Mouse (Mus musculus) forebrain, embryonic 13.5 days (tissue): ENCODE results near the gene Olfr1443. TPM values are rescaled to one million over a fixed set of nuclear protein-coding genes. Genes with fewer than 3 reads are reported as not detected.
"Not testable (repeated sequence)": the region's sequence is repeated elsewhere in the genome, so short reads cannot be mapped to it uniquely, and the experiment has no call there.

Experiments used
- ATAC-seq: fragments of 200-750 bp; cut with Nextera tagmentation; 2 replicates; pipeline ENCODE4 v1.8.0; 2017
- H3K27ac ChIP-seq: fragments of 300-500 bp; sonication (generic); 2 replicates; pipeline ENCODE4 v1.5.1; 2015; ENCODE audit warnings: inconsistent platforms, mild to moderate bottlenecking, moderate library complexity
- H3K27me3 ChIP-seq: fragments of 300-500 bp; sonication (generic); 2 replicates; pipeline ENCODE4 v1.6.1; 2015; ENCODE audit warnings: mild to moderate bottlenecking, inconsistent platforms
- H3K36me3 ChIP-seq: fragments of 300-500 bp; sonication (generic); 2 replicates; pipeline ENCODE4 v1.6.1; 2015; ENCODE audit warnings: mild to moderate bottlenecking, inconsistent platforms; ENCODE audit not compliant: poor library complexity, severe bottlenecking
- H3K4me1 ChIP-seq: fragments of 300-500 bp; sonication (generic); 2 replicates; pipeline ENCODE4 v1.6.1; 2015; ENCODE audit warnings: inconsistent platforms
- H3K4me2 ChIP-seq: fragments of 300-500 bp; sonication (generic); 2 replicates; pipeline ENCODE4 v1.6.1; 2015; ENCODE audit warnings: inconsistent platforms, mild to moderate bottlenecking, moderate library complexity
- H3K4me3 ChIP-seq: fragments of 300-500 bp; sonication (generic); 2 replicates; pipeline ENCODE4 v1.5.1; 2015; ENCODE audit warnings: mild to moderate bottlenecking, inconsistent platforms
- H3K9ac ChIP-seq: fragments of 300-500 bp; sonication (generic); 2 replicates; pipeline ENCODE4 v1.6.1; 2015; ENCODE audit warnings: mild to moderate bottlenecking, inconsistent platforms
- H3K9me3 ChIP-seq: fragments of 300-500 bp; sonication (generic); replicated peaks from 2 replicates; pipeline ENCODE4 v1.6.1; 2016; ENCODE audit warnings: inconsistent platforms
- WGBS: fragments of 180-500 bp; shearing (Covaris S2); methylation state at CpG from one replicate; pipeline ENCODE4 v1.1.7; 2015; 5-methylcytosine and 5-hydroxymethylcytosine counted together
- polyA plus RNA-seq: library from polyadenylated mRNA; unstranded; fragments of >200 nt; fragmentation: Nextera tagmentation; extraction: Ambion mirVana; gene quantifications from 2 replicates; pipeline ENCODE4 v1.2.1, GENCODE M21; 2015

Gene Olfr1443
- polyA plus RNA-seq, 1 experiment from 2014 or later: not detected

DNA sequence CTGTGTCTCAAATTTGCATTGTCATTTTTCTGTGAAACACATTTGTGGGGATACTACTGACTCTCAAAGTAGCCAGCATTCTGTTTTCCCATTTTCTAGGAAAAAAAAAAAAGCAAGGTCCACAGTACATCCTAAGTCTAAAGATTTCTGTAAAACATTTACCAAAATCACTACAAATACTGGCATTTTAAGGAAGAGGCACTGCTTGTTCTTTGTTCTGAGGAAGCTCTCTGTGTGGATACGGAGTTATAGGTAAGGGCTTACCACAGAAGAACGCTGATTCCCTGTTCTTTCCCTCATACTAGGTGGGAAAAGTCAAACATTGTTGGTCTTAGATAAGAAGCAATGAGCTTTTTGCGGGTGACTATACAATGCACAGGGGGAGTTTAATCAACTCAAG is 17.7 kb downstream of the Olfr1443 start, which contains the start of gene Keg1:
Gene Keg1 (plus strand): TSS at position 197 of the 400 bp plus-strand sequence.
- H3K36me3 ChIP-seq: no peaks in the 10 kb centered on the region
- no peak within 1 kb of the TSS for H3K4me3 ChIP-seq
- H3K9me3 ChIP-seq: no peaks in the 10 kb centered on the region
- 83% methylated on average over 3 of the region's 3 CpGs for WGBS
- H3K4me1 ChIP-seq: no peaks in the 10 kb centered on the region
- H3K9ac ChIP-seq: no peak within 1 kb of the TSS
- no peak within 1 kb of the TSS for H3K4me2 ChIP-seq
- no peak within 1 kb of the TSS for H3K27ac ChIP-seq
- no peaks in the 10 kb centered on the region for H3K27me3 ChIP-seq
- ATAC-seq: no peak

DNA sequence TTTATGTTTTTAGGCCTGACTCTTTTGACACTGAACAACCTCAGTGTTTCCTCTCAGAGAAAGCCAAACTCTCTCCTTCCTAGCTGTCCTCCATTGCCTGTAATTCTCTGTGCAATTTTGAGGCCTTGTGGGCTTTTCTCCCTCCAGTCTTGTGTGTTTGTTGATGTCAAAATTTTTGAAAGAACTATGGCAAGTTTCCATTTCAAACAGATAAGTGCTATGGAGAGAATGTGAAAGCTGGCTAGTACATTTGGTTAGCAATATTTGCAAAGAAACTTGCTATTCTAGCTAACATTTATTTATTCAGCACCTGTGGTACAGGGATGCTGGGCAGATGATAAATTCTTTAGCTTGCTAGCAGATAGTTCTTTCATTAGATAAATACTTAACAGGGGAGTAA is 18.3 kb downstream of the Olfr1443 start:
- no peaks in the 10 kb centered on the region for H3K36me3 ChIP-seq
- no peak overlapping the region for H3K4me2 ChIP-seq
- H3K27me3 ChIP-seq: no peaks in the 10 kb centered on the region
- no peak for ATAC-seq
- H3K4me3 ChIP-seq: no peak overlapping the region
- H3K9ac ChIP-seq: no peak overlapping the region
- no peaks in the 10 kb centered on the region for H3K4me1 ChIP-seq
- H3K9me3 ChIP-seq: no peaks in the 10 kb centered on the region
- no peak overlapping the region for H3K27ac ChIP-seq

DNA sequence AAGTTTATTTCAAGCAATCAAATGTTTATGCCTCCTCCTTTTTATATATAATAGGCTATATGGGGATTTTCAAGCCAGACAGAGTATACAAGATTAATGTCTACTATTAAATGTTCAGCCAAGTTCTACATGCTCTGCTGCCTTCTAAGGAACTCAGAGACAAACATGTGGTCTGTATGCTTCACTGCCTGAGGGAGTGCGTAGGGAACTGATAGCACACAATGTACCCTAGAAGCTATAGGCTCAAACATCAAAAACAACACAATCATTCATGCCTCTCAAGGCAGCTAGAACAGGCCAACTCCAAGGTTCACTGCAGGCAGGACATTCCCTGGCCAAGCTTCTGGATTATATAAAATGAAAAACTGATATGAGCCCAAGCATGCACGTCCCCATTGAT is 30.5 kb downstream of the Olfr1443 start:
- no peak overlapping the region for H3K4me3 ChIP-seq
- no peaks in the 10 kb centered on the region for H3K27me3 ChIP-seq
- H3K4me2 ChIP-seq: no peak overlapping the region
- ATAC-seq: no peak
- no peaks in the 10 kb centered on the region for H3K36me3 ChIP-seq
- H3K9me3 ChIP-seq: no peaks in the 10 kb centered on the region
- H3K27ac ChIP-seq: no peak overlapping the region
- H3K4me1 ChIP-seq: no peaks in the 10 kb centered on the region
- WGBS: 86% methylated on average over 2 of the region's 2 CpGs
- H3K9ac ChIP-seq: no peak overlapping the region

DNA sequence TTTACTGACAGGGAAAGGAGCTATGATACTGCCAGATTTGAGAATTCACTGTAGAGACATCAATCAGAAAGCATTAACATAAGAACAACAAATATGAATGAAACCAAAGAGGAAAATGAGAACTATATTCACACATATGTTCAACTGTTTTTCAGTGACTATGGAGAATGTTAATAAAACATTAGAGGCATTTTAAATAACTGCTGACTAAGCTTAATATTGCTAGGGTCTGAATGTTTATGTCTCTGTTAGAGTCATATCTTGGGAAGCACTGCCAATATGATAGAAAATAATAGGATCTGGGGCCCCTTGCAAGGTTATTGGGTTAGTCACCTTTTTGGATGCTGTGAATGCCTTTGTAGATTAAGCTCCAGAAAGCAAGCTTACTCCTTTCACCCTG is 31.1 kb downstream of the Olfr1443 start:
- Histone ChIP-seq H3K4me3 (no peak overlapping the region), H3K36me3 (no peaks in the 10 kb centered on the region)
- no peak for ATAC-seq

DNA sequence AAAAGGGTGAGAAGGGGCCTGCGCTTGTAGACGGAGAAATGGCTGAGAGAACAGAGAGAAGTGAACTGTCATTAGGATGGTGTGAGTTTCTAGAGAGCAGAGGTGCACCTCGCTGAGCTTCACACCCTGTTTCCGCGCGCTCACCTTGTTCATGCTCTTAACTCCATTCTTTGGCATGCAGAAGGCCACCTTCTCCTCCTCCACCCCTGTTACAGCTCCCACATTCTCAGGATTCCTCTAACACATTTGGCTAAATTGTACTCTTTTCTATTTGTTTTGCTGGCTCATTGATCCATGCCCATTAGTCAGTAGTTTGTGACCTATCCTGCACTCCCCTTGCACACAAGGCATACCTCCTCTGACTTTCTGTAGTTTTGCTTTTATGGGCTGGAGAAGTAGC is 41.3 kb downstream of the Olfr1443 start:
- no peak for ATAC-seq
- no peaks in the 10 kb centered on the region for H3K36me3 ChIP-seq
- no peaks in the 10 kb centered on the region for H3K9me3 ChIP-seq
- no peaks in the 10 kb centered on the region for H3K27me3 ChIP-seq
- no peak overlapping the region for H3K9ac ChIP-seq
- no peaks in the 10 kb centered on the region for H3K4me1 ChIP-seq
- no peak overlapping the region for H3K4me3 ChIP-seq
- H3K4me2 ChIP-seq: no peak overlapping the region
- 93% methylated on average over 6 of the region's 6 CpGs for WGBS
- H3K27ac ChIP-seq: no peak overlapping the region

More for the DNA sequence above, 31.1 kb downstream of the Olfr1443 start:
- Histone ChIP-seq H3K4me2 (no peak overlapping the region), H3K9ac (no peak overlapping the region), H3K27me3 (no peaks in the 10 kb centered on the region), H3K27ac (no peak overlapping the region), H3K9me3 (no peaks in the 10 kb centered on the region), H3K4me1 (no peaks in the 10 kb centered on the region)

DNA sequence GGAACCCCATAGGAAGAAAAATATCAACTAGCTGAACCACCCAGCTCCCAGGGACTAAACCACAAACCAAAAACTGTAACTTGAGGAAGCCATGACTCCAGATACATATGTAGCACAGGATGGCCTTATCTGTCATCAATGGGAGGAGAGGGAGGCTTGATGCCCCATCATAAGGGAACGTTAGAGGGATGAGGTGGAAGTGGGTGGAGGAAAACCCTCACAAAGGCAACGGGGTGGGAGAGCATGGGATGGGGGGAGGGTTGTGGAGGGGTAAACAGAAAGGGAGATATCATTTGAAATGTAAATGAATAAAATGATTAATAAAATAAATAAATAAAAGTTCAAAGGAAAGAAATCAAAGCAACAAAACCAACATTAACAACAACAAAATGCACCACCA is 42.6 kb downstream of the Olfr1443 start:
- Histone ChIP-seq H3K9ac (no peak overlapping the region), H3K9me3 (no peaks in the 10 kb centered on the region), H3K4me1 (no peaks in the 10 kb centered on the region), H3K4me2 (no peak overlapping the region), H3K27me3 (no peaks in the 10 kb centered on the region), H3K4me3 (no peak overlapping the region), H3K27ac (no peak overlapping the region), H3K36me3 (no peaks in the 10 kb centered on the region)
- 69% methylated on average over 2 of the region's 2 CpGs for WGBS
- no peak for ATAC-seq

DNA sequence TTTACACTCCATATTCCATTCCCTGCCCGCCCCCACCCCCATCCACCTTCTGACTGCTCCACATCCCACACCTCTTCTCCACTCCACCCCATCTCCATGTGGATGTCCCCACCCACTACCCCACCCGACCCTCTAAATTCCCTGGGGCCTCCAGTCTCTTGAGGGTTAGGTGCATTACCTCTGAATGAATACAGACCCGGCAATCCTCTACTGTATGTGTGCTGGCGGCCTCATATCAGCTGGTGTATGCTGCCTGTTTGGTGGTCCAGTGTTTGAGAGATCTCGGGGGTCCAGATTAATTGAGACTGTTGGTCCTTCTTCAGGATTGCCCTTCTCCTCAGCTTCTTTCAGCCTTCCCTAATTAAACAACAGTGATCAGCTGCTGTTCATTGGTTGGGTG is 43.0 kb downstream of the Olfr1443 start:
- 92% methylated on average over 5 of the region's 5 CpGs for WGBS
- not testable (repeated sequence) for H3K27me3 ChIP-seq

DNA sequence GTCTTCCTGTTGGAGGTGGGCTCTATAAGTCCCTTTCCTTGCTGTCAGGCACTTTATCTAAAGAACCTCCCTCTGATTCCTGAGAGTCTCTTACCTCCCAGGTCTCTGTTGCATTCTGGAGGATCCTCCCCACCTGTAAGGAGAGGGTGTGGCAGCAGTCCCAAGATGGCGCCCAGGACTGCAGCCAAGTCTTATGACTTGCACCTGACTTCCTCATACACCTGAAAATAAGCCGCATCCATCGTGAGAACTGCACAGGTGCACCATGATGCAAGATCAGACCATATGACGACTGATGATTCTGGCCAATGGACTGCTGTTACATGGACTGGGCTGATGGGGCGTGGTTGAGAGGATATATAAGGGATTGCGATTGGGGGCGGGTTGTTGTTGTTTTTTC is 43.7 kb downstream of the Olfr1443 start:
- H3K4me1 ChIP-seq, H3K27me3 ChIP-seq, H3K9me3 ChIP-seq, H3K4me2 ChIP-seq, ATAC-seq, H3K27ac ChIP-seq, H3K36me3 ChIP-seq, H3K9ac ChIP-seq, H3K4me3 ChIP-seq: not testable (repeated sequence)
- 93% methylated on average over 7 of the region's 7 CpGs for WGBS

More for the DNA sequence above, 43.0 kb downstream of the Olfr1443 start:
- H3K36me3 ChIP-seq, H3K4me3 ChIP-seq, H3K4me1 ChIP-seq, H3K27ac ChIP-seq, H3K9me3 ChIP-seq, H3K9ac ChIP-seq, ATAC-seq, H3K4me2 ChIP-seq: not testable (repeated sequence)

DNA sequence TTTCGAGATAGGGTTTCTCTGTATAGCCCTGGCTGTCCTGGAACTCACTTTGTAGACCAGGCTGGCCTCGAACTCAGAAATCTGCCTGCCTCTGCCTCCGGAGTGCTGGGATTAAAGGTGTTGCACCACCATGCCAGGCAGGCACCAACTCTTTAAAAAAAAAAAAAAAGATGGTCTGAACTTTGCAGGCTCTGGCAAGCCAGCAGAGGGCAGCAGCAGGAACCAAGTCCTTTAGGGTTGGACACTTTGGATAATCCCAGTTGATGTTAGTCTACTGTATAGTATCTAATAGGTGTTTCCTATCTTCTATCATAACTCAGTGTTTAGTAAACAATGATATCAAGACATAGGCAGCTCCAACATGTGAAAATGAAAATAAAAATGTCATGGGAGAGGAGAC is 44.4 kb downstream of the Olfr1443 start:
- H3K36me3 ChIP-seq: no peaks in the 10 kb centered on the region
- H3K4me2 ChIP-seq: no peak overlapping the region
- H3K27ac ChIP-seq: no peak overlapping the region
- no peak overlapping the region for H3K9ac ChIP-seq
- H3K4me3 ChIP-seq: no peak overlapping the region
- no peak for ATAC-seq
- WGBS: 70% methylated on average over 3 of the region's 3 CpGs
- no peaks in the 10 kb centered on the region for H3K4me1 ChIP-seq
- H3K9me3 ChIP-seq: no peaks in the 10 kb centered on the region
- H3K27me3 ChIP-seq: no peaks in the 10 kb centered on the region

DNA sequence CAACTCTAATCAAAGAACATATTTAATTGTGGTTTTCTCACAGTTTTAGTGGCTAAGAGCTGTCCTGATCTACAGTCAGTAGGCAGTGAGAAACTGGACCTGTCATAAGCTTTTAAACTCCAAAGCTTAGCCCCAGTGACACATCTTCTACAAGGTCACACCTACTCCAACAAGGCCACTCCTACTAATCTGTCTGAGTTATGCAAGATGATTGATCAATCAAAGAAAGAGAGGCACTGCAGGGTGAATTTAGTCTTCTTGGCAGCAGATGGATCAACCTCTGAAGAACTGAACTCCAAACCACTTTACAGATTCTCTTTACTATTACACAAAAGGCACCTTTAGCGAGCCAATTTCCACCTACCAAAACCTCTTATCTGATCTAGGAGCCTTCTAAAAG is 47.9 kb downstream of the Olfr1443 start:
- Histone ChIP-seq H3K9ac (no peak overlapping the region), H3K4me3 (no peak overlapping the region)
- WGBS: 76% methylated on average over 1 of the region's 1 CpGs

DNA sequence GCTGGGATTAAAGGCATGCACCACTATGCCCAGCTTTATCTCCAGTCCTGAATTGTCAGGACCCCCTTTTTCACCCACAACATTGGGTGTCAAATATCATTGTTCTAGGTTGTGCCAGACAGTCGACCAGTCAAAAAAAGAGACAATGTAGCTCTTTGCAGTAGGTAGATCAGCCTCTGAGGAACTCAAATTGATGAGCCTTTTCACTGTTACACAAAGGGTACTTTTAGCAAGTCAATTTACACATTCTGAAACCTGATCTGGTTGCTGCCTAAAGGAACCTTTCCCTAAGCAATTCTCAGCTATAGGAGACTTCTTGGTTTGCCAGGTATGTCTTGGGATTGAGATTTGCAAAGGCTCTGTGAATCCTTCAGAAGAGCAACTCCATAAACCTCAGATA is 53.1 kb downstream of the Olfr1443 start:
- no peak overlapping the region for H3K4me3 ChIP-seq
- 48% methylated on average over 1 of the region's 1 CpGs for WGBS
- ATAC-seq: no peak
- H3K9ac ChIP-seq: no peak overlapping the region
- no peak overlapping the region for H3K4me2 ChIP-seq
- no peaks in the 10 kb centered on the region for H3K4me1 ChIP-seq
- no peak overlapping the region for H3K27ac ChIP-seq
- no peaks in the 10 kb centered on the region for H3K27me3 ChIP-seq
- no peaks in the 10 kb centered on the region for H3K36me3 ChIP-seq
- H3K9me3 ChIP-seq: no peaks in the 10 kb centered on the region

More for the DNA sequence above, 47.9 kb downstream of the Olfr1443 start:
- no peaks in the 10 kb centered on the region for H3K27me3 ChIP-seq
- no peak overlapping the region for H3K27ac ChIP-seq
- no peaks in the 10 kb centered on the region for H3K9me3 ChIP-seq
- no peaks in the 10 kb centered on the region for H3K4me1 ChIP-seq
- no peak overlapping the region for H3K4me2 ChIP-seq
- H3K36me3 ChIP-seq: no peaks in the 10 kb centered on the region
- ATAC-seq: no peak

DNA sequence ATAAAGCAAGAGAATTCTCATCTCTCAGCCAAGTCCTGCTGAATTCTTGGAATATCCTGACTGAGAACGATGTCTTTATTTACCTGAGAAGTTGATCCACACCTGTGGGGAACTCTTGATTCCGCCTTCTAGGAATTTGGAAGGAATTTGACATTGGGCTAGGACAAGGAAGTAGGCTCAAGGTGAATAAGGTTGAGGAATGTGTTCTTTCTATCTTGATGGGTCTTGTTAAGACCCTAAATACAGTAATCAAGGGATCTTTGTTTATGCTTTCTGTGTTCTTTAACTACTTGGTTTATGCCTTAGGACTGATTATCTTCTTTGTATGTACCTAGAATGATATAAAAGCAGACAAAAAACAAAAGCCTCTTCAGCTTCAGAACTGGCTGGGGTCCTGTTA is 54.0 kb downstream of the Olfr1443 start:
- no peaks in the 10 kb centered on the region for H3K4me1 ChIP-seq
- no peaks in the 10 kb centered on the region for H3K9me3 ChIP-seq
- H3K27ac ChIP-seq: no peak overlapping the region
- 91% methylated on average over 2 of the region's 2 CpGs for WGBS
- ATAC-seq: no peak
- H3K9ac ChIP-seq: no peak overlapping the region
- H3K4me2 ChIP-seq: no peak overlapping the region
- H3K36me3 ChIP-seq: no peaks in the 10 kb centered on the region
- H3K4me3 ChIP-seq: no peak overlapping the region
- H3K27me3 ChIP-seq: no peaks in the 10 kb centered on the region
